Mouse (Mus musculus) kidney, embryonic 16.5 days (tissue): ENCODE data around the gene Rhbdd2. TPM values are rescaled to one million over a fixed set of nuclear protein-coding genes. Genes with fewer than 3 reads are reported as not detected.
A peak's percentile ranks its signal among the peaks of the same experiment; 100 is the strongest.
"Not testable (repeated sequence)": the region's sequence is repeated elsewhere in the genome, so short reads cannot be mapped to it uniquely, and the experiment has no call there.

ENCODE experiments used
- ATAC-seq: fragments of 200-750 bp; cut with Nextera tagmentation; 2 replicates; pipeline ENCODE4 v1.8.0; 2017; ENCODE audit warnings: moderate TSS enrichment; ENCODE audit not compliant: low FRiP score, low TSS enrichment
- H3K27ac ChIP-seq: fragments of 300-500 bp; sonication (generic); 2 replicates; pipeline ENCODE4 v1.5.1; 2014; ENCODE audit warnings: low read length
- H3K27me3 ChIP-seq: fragments of 300-500 bp; sonication (generic); 2 replicates; pipeline ENCODE4 v1.6.1; 2014; ENCODE audit warnings: low read length, control low read depth, mixed read lengths; ENCODE audit not compliant: insufficient read depth
- H3K36me3 ChIP-seq: fragments of 300-500 bp; sonication (generic); 2 replicates; pipeline ENCODE4 v1.6.1; 2014; ENCODE audit warnings: low read length, control low read depth, mixed read lengths; ENCODE audit not compliant: insufficient read depth
- H3K4me1 ChIP-seq: fragments of 300-500 bp; sonication (generic); 2 replicates; pipeline ENCODE4 v1.6.1; 2014; ENCODE audit warnings: low read length, control low read depth, mixed read lengths; ENCODE audit not compliant: insufficient read depth
- H3K4me2 ChIP-seq: fragments of 300-500 bp; sonication (generic); replicated peaks from 2 replicates; pipeline ENCODE4 v1.6.1; 2014; ENCODE audit warnings: low read depth, low read length
- H3K4me3 ChIP-seq: fragments of 300-500 bp; sonication (generic); 2 replicates; pipeline ENCODE4 v1.5.1; 2014; ENCODE audit warnings: mild to moderate bottlenecking, low read length
- H3K9ac ChIP-seq: fragments of 300-500 bp; sonication (generic); replicated peaks from 2 replicates; pipeline ENCODE4 v1.6.1; 2014; ENCODE audit warnings: low read length
- H3K9me3 ChIP-seq: fragments of 300-500 bp; sonication (generic); 2 replicates; pipeline ENCODE4 v1.6.1; 2016; ENCODE audit warnings: low read length, control low read depth
- WGBS: fragments of 180-500 bp; shearing (Covaris S2); extraction: QIAGEN DNeasy Blood & Tissue Kit; methylation state at CpG from one replicate; pipeline ENCODE4 v1.1.7; 2014; 5-methylcytosine and 5-hydroxymethylcytosine counted together
- polyA plus RNA-seq: library from polyadenylated mRNA; unstranded; fragments of >200 nt; fragmentation: Nextera tagmentation; extraction: Ambion mirVana; gene quantifications from 2 replicates; pipeline ENCODE4 v1.2.1, GENCODE M21; 2015

Rhbdd2 gene
- 51.0 and 56.5 TPM in 2 replicates for polyA plus RNA-seq

DNA sequence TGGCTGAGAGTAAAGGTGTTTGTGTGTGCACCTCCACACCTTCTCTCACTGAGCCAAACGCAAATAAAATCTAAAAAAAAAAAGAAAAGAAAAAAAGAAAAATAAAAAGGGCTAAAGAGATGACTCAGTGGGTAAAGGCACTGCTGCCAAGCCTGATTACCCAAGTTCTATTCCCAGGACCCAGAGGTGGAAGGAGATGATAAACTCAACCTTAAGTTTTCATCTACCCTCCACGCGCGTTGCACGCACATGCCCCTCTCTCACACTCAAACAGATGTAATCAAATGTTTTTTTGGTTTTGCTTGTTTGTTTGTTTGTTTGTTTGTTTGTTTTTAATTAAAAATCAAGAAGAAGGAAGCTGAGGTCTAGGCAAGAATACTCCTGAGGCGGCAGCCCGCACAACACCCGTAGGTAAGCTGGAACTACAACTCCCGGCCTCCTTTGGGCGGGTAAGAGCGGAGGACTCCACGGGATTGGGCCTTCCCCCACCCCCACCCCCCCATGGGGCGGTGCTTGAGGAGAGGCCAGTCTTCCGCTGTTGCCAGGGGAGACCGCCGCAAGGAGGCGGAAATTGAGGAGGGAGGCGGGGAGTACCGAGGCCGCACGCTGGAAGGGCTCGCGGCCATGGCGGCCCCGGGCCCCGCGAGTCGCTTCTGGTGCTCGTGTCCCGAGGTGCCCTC is at the start of gene Rhbdd2:
Gene Rhbdd2 (plus strand): TSS at position 502 of the 680 bp plus-strand sequence.
- Histone ChIP-seq H3K4me1 (peaks cover 12% of the 10 kb centered on the region), H3K9me3 (no peaks in the 10 kb centered on the region), H3K27me3 (no peaks in the 10 kb centered on the region), H3K9ac (peak within 1 kb of the TSS; percentile 84), H3K27ac (peak within 1 kb of the TSS; percentile 57; the same call in 1 of the 2 replicates), H3K4me2 (peak within 1 kb of the TSS; percentile 82), H3K4me3 (peak within 1 kb of the TSS; percentile 79), H3K36me3 (peaks cover 23% of the 10 kb centered on the region)
- peak; percentile 99 for ATAC-seq
- 12% methylated on average over 25 of the region's 30 CpGs for WGBS

DNA sequence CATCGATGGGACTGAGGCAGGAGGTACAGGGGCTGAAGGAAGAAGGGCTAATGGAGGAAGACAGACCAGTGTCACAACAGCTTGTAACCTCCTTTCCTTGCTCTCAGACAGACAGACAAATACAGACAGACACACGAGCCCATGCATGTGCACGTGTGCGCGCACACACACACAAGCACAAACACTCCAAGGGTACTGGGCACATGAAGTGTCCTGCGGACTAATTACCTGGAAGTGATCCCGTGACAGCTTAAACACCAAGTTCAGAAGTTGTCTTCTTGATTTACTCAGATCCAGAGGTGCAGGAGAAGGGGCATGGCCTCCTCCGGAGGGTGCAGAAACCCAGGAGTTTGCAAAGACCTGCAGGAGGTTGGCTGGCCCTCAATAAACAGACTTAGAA is 46.7 kb upstream of the Rhbdd2 start:
- WGBS = 72% methylated on average over 8 of the region's 8 CpGs
- Histone ChIP-seq H3K4me2 (no peak overlapping the region), H3K36me3 (no peaks in the 10 kb centered on the region), H3K27ac (no peak overlapping the region), H3K27me3 (no peaks in the 10 kb centered on the region), H3K4me1 (no peaks in the 10 kb centered on the region), H3K9me3 (no peaks in the 10 kb centered on the region), H3K9ac (no peak overlapping the region), H3K4me3 (no peak overlapping the region)
- no peak for ATAC-seq

DNA sequence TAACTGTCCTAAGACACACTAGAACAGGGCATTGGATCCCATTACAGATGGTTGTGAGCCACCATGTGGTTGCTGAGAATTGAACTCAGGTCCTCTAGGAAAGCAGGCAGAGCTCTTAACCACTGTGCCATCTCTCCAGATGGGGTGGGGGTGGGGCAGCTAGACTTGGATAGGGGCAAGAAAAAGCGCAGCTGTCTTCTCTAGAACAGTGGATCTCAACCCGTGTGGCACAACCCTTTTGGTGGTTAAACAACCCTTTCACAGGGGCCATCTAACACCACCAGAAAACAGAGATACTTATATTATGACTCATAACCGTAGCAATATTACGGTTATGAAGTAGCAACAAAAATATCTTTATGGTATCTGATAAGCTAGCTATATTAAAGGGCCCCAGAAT is 44.7 kb upstream of the Rhbdd2 start:
- no peaks in the 10 kb centered on the region for H3K27me3 ChIP-seq
- H3K9me3 ChIP-seq = peaks cover 8% of the 10 kb centered on the region; the same call in 1 of the 2 replicates
- H3K9ac ChIP-seq = no peak overlapping the region
- H3K4me3 ChIP-seq = no peak overlapping the region
- 90% methylated on average over 4 of the region's 4 CpGs for WGBS
- no peak overlapping the region for H3K27ac ChIP-seq
- no peak for ATAC-seq
- no peaks in the 10 kb centered on the region for H3K4me1 ChIP-seq
- H3K4me2 ChIP-seq = no peak overlapping the region
- H3K36me3 ChIP-seq = no peaks in the 10 kb centered on the region

DNA sequence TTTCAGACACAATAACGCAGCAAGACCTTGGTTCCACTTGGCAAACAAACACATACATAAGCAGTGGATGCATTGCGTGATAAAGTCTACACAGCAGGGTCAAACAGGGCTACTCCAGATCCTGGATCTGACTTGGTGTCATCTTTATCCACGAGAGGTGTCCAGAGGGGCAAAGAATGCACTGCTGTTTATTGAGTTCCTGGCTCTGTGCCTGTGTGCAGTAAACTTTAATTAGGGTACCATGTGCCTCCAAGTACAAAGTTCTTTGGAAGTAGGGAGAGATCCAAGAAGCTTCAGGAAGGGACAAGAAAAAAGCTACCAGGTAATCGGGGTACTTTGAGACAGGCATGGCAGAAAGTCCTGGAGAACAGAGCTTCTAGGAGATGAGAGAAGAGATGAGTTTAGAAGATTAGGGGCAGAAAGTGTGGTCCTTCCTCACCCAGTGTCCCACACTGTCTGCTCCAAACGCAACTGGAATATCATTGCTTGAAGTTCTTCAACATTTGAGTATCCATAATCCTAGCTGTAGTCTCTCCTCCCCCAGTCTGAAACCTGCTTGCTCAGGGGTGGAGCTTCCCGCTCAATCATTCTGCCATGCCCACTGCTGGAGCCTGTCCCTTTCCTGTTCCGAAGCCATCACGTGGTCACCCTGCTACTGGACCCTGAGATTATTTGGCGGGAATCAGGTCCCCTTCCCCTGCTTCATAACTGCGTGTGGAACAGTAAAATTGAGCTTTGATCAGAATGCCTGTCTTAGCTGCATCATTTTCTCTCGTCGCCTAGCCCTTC is 42.2 kb upstream of the Rhbdd2 start:
- WGBS = 83% methylated on average over 12 of the region's 12 CpGs
- Histone ChIP-seq H3K4me3 (no peak overlapping the region), H3K4me2 (no peak overlapping the region), H3K9me3 (peaks cover 8% of the 10 kb centered on the region; the same call in 1 of the 2 replicates), H3K27me3 (no peaks in the 10 kb centered on the region), H3K9ac (no peak overlapping the region), H3K4me1 (no peaks in the 10 kb centered on the region), H3K27ac (no peak overlapping the region), H3K36me3 (no peaks in the 10 kb centered on the region)
- no peak for ATAC-seq

DNA sequence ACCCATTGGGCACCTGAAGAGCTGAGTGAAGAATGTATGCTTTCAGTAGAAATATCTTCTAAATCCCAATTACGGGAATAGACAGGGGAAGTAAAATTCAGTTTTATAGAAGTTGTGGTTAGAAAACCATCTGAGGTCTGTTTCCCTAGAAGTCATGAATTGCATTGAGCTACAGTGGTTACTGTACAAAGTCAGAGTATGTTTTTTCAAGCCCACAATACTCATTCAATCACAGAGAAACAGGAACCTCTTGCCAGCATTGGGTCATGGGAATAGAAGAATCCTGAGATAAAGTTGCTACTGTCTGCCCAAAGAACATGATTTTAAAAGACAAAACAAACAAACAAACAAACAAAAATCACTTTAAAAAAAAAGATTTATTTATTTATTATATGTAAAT is 27.8 kb upstream of the Rhbdd2 start:
- H3K27ac ChIP-seq, H3K4me1 ChIP-seq, H3K4me3 ChIP-seq, H3K9ac ChIP-seq, H3K36me3 ChIP-seq, ATAC-seq, H3K4me2 ChIP-seq, H3K27me3 ChIP-seq: not testable (repeated sequence)
- peaks cover 10% of the 10 kb centered on the region for H3K9me3 ChIP-seq
- WGBS = no CpG with 5 or more reads among the region's 1 CpGs

DNA sequence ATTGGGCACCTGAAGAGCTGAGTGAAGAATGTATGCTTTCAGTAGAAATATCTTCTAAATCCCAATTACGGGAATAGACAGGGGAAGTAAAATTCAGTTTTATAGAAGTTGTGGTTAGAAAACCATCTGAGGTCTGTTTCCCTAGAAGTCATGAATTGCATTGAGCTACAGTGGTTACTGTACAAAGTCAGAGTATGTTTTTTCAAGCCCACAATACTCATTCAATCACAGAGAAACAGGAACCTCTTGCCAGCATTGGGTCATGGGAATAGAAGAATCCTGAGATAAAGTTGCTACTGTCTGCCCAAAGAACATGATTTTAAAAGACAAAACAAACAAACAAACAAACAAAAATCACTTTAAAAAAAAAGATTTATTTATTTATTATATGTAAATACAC is 25.7 kb upstream of the Rhbdd2 start:
- not testable (repeated sequence) for ATAC-seq
- no CpG with 5 or more reads among the region's 1 CpGs for WGBS

DNA sequence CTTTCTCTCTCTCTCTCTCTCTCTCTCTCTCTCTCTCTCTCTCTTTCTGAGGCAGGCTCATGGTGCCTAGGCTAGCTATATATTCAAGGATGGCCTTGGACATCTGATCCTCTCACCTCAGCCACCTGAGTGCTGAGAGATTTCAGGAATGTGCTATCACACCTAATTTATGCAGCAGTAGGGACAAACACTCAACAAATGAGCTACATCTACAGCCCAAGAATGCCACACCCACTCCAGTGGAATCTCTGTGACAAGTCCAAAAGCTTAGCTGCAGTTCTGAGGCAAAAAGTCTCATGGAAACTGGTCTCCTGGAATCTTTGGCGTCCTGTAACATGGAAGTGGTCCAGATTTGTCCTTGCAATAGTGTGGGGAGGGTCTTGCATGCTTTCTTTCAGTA is 24.8 kb upstream of the Rhbdd2 start:
- ATAC-seq = no peak
- WGBS = 61% methylated on average over 1 of the region's 1 CpGs
- no peaks in the 10 kb centered on the region for H3K27me3 ChIP-seq

More for the DNA sequence above, 25.7 kb upstream of the Rhbdd2 start:
- H3K9ac ChIP-seq, H3K4me2 ChIP-seq, H3K27ac ChIP-seq, H3K27me3 ChIP-seq, H3K36me3 ChIP-seq, H3K4me3 ChIP-seq, H3K4me1 ChIP-seq: not testable (repeated sequence)
- H3K9me3 ChIP-seq = peaks cover 10% of the 10 kb centered on the region

DNA sequence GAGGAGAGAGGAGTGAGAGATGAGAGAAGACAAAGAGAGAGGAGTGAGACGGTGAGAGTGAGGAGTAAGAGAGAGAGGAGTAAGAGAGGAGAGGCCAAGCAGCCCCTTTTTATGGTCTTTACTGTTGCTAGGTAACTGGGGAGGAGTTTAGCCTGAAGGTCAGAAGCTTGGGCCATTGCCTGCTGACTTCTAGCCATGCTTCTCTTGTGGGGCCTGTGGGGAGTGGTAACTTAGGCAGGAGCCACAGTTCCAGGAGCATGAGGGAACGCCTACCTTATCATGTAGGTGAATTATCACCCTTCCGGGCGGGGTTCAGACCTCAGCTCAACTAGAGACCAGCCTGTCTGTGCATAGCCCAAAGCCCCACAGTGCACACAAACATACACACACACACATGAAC is 22.6 kb upstream of the Rhbdd2 start:
- ATAC-seq = no peak
- whole genome bisulfite sequencing = 72% methylated on average over 4 of the region's 4 CpGs
- Histone ChIP-seq H3K27me3 (no peaks in the 10 kb centered on the region), H3K27ac (no peak overlapping the region), H3K4me3 (no peak overlapping the region), H3K9ac (no peak overlapping the region), H3K4me1 (no peaks in the 10 kb centered on the region), H3K4me2 (no peak overlapping the region), H3K36me3 (no peaks in the 10 kb centered on the region), H3K9me3 (peaks cover 6% of the 10 kb centered on the region; the same call in 1 of the 2 replicates)

More for the DNA sequence above, 24.8 kb upstream of the Rhbdd2 start:
- Histone ChIP-seq H3K27ac (no peak overlapping the region), H3K36me3 (no peaks in the 10 kb centered on the region), H3K4me2 (no peak overlapping the region), H3K9ac (no peak overlapping the region), H3K4me1 (no peaks in the 10 kb centered on the region), H3K4me3 (no peak overlapping the region), H3K9me3 (peaks cover 12% of the 10 kb centered on the region)

DNA sequence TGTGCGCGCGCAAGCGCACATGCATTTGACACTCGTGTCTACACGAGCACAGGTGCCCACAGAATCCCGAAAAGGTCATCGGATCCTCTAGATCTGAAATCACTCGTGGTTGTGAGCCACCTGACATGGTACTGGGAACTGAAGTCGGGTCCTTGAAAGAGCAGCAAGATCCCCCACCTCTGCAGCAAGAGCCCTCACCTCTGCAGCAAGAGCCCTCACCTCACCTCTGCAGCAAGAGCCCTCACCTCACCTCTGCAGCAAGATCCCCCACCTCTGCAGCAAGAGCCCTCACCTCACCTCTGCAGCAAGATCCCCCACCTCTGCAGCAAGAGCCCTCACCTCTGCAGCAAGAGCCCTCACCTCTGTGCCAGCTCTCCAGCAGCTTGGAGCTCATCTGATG is 12.7 kb upstream of the Rhbdd2 start:
- not testable (repeated sequence) for H3K36me3 ChIP-seq, ATAC-seq, H3K27ac ChIP-seq, H3K4me1 ChIP-seq, H3K27me3 ChIP-seq, H3K9me3 ChIP-seq, H3K4me3 ChIP-seq, H3K4me2 ChIP-seq, H3K9ac ChIP-seq
- WGBS = 87% methylated on average over 10 of the region's 10 CpGs

DNA sequence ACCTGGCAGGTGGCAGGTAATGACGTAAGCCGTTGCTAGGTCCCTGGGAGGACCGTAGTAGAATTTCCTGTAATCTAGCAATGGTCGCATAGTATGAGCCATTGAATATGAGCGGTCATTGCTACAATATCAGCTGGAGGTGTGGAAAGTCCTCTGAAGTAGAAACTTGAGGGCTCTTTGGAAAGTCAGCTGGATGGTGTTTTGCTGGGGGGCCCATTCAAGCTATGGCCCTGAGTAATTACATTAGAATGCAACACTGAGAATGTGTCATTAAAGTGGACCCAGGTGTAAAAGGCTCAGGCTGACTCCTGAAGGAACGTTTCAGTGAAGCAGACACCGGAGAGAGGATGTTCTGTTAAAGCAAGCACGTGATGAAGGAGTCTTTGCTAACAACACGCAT is 11.9 kb upstream of the Rhbdd2 start:
- Histone ChIP-seq H3K9ac (no peak overlapping the region), H3K36me3 (no peaks in the 10 kb centered on the region), H3K4me1 (no peaks in the 10 kb centered on the region), H3K4me2 (no peak overlapping the region), H3K27ac (no peak overlapping the region), H3K9me3 (no peaks in the 10 kb centered on the region), H3K27me3 (no peaks in the 10 kb centered on the region), H3K4me3 (no peak overlapping the region)
- no peak for ATAC-seq
- WGBS = 82% methylated on average over 9 of the region's 9 CpGs
